Mouse (Mus musculus) kidney, adult 8-10 months (tissue): Measurements from ENCODE around the gene Sh3rf3.
A peak's percentile ranks its signal among the peaks of the same experiment; 100 is the strongest.

Experiments
- DNase-seq, 2 experiments: peaks; one replicate each; pipeline ENCODE4 v3.0.0; 2022

The Sh3rf3 gene

GRCm38 (mm10) chr10:59113386-59113785, 300.2 kb downstream of the Sh3rf3 start:
- DNase-seq, result no peak

- DNase-seq, result peak; percentile 7 to 10
Observed at GRCm38 (mm10) chr10:59114535-59115291, 301.6 kb downstream of the Sh3rf3 start.

GRCm38 (mm10) chr10:59115691-59116090, 302.5 kb downstream of the Sh3rf3 start:
- no peak for DNase-seq

GRCm38 (mm10) chr10:59116331-59116730, 303.2 kb downstream of the Sh3rf3 start:
- no peak for DNase-seq

- DNase-seq, result no peak
Observed at GRCm38 (mm10) chr10:59117555-59117954, 304.4 kb downstream of the Sh3rf3 start.

GRCm38 (mm10) chr10:59119001-59119400, 305.8 kb downstream of the Sh3rf3 start:
- no peak for DNase-seq

- no peak for DNase-seq
Observed at GRCm38 (mm10) chr10:59119811-59120210, 306.7 kb downstream of the Sh3rf3 start.

GRCm38 (mm10) chr10:59125497-59125896, 312.3 kb downstream of the Sh3rf3 start:
- DNase-seq, result no peak

GRCm38 (mm10) chr10:59127637-59128036, 314.5 kb downstream of the Sh3rf3 start:
- DNase-seq, result no peak

- DNase-seq, result no peak
Observed at GRCm38 (mm10) chr10:59131926-59132628, 318.9 kb downstream of the Sh3rf3 start.

GRCm38 (mm10) chr10:59133478-59134009, 320.4 kb downstream of the Sh3rf3 start:
- no peak for DNase-seq

- DNase-seq, result peak; percentile 21 to 27
Observed at GRCm38 (mm10) chr10:59149956-59150383, 336.8 kb downstream of the Sh3rf3 start.

GRCm38 (mm10) chr10:59150938-59151657, 337.9 kb downstream of the Sh3rf3 start:
- no peak for DNase-seq

GRCm38 (mm10) chr10:59152544-59153081, 339.5 kb downstream of the Sh3rf3 start:
- no peak for DNase-seq

GRCm38 (mm10) chr10:59158627-59159026, 345.5 kb downstream of the Sh3rf3 start:
- DNase-seq, result no peak

- DNase-seq, result no peak
Observed at GRCm38 (mm10) chr10:59162185-59162897, 349.2 kb downstream of the Sh3rf3 start.

GRCm38 (mm10) chr10:59166104-59166944, 353.2 kb downstream of the Sh3rf3 start:
- peak; percentile 40 to 58 for DNase-seq

GRCm38 (mm10) chr10:59171042-59171441, 357.9 kb downstream of the Sh3rf3 start:
- DNase-seq, result no peak

- DNase-seq, result no peak
Observed at GRCm38 (mm10) chr10:59172539-59172938, 359.4 kb downstream of the Sh3rf3 start.

- no peak for DNase-seq
Observed at GRCm38 (mm10) chr10:59179620-59180019, 366.5 kb downstream of the Sh3rf3 start.

- peak in 1 of 2 experiments; percentile 17 for DNase-seq
Observed at GRCm38 (mm10) chr10:59182306-59182705, 369.1 kb downstream of the Sh3rf3 start.
